28 mouse cellular contexts compared by ENCODE assay signal in the genomic region with DNA sequence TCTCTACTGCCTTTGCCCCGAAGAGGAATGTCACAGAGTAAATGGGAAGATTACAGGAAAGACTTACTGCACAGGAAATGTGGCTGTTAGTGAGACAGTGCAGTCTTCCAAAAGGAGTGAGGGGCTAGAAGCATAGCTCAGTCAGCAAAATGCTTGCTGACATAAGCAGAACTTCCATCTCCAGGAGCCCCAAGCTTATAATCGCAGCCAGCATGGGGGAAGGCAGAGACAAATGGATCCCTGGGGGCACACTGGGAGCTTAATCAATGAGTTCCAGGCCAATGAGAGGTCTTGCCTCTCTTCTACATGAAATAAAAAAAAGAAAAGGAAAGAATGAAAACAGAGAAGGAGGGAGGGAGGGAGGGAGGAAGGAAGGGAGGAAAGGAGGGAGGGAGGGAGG.
DNase-seq lines count a peak whose midpoint lies in the region; ATAC-seq and TF ChIP-seq lines count a peak whose summit lies in the region.
"Had no signal": no experiment of that assay in that cellular context is flagged by ENCODE, and none has a peak within 500 bp of the region (broad histone marks: within the 10 kb centered on the region; RNA-seq: fewer than 3 reads in every experiment).

No protein-coding gene starts in this region.

- peaks cover 11% of the 10 kb centered on the region; the same call in 1 of the 2 replicates for H3K4me1 ChIP-seq in hindbrain, embryonic 13.5 days (replicated peaks)
- H3K4me1 ChIP-seq in hindbrain, embryonic 14.5 days (replicated peaks; ENCODE audit: control insufficient read depth, insufficient read depth, low read length): peaks cover 8% of the 10 kb centered on the region; the same call in 1 of the 2 replicates
- H3K4me1 ChIP-seq in midbrain, embryonic 11.5 days (ENCODE audit: control insufficient read depth, insufficient read depth, low read length): no peaks in the 10 kb centered on the region
- peaks cover 9% of the 10 kb centered on the region; the same call in 1 of the 2 replicates for H3K4me1 ChIP-seq in midbrain, embryonic 13.5 days (replicated peaks)
- 0 out of 2 replicates have a peak, but pooled peaks cover 3% of the 10 kb centered on the region for H3K4me1 ChIP-seq in limb, embryonic 14.5 days (ENCODE audit: control insufficient read depth, insufficient read depth, low read length)
- H3K4me1 ChIP-seq in thymus, adult 2 months (replicated peaks; ENCODE audit: control insufficient read depth, insufficient read depth, low read length): 0 out of 2 replicates have a peak, but pooled peaks cover 2% of the 10 kb centered on the region
- H3K4me1 ChIP-seq: liver, embryonic 15.5 days; lung, embryonic 15.5 days had no signal

- no peak overlapping the region for H3K4me3 ChIP-seq in hindbrain, embryonic 13.5 days
- no peak overlapping the region for H3K4me3 ChIP-seq in hindbrain, embryonic 14.5 days (replicated peaks; ENCODE audit: low read length)
- H3K4me3 ChIP-seq in midbrain, embryonic 11.5 days (ENCODE audit: low read depth, low read length): no peak overlapping the region
- no peak overlapping the region for H3K4me3 ChIP-seq in midbrain, embryonic 13.5 days (replicated peaks)
- no peak overlapping the region for H3K4me3 ChIP-seq in limb, embryonic 14.5 days (replicated peaks; ENCODE audit: low read length)
- H3K4me3 ChIP-seq in thymus, adult 2 months (ENCODE audit: control insufficient read depth, insufficient read depth, low read length): no peak overlapping the region
- H3K4me3 ChIP-seq: heart, adult 2 months; heart, embryonic 13.5 days; liver, embryonic 15.5 days; lung, embryonic 15.5 days; megakaryocyte, embryonic 14.5 days; myocyte had no signal

- H3K36me3 ChIP-seq in hindbrain, embryonic 13.5 days: no peaks in the 10 kb centered on the region
- no peaks in the 10 kb centered on the region for H3K36me3 ChIP-seq in hindbrain, embryonic 14.5 days (replicated peaks; ENCODE audit: control insufficient read depth, insufficient read depth)
- H3K36me3 ChIP-seq in midbrain, embryonic 11.5 days (ENCODE audit: control insufficient read depth, insufficient read depth, low read length): no peaks in the 10 kb centered on the region
- no peaks in the 10 kb centered on the region for H3K36me3 ChIP-seq in midbrain, embryonic 13.5 days
- no peaks in the 10 kb centered on the region for H3K36me3 ChIP-seq in limb, embryonic 14.5 days (ENCODE audit: control insufficient read depth, insufficient read depth, low read length)
- H3K36me3 ChIP-seq in thymus, adult 2 months (ENCODE audit: control insufficient read depth, insufficient read depth, low read length): no peaks in the 10 kb centered on the region
- H3K36me3 ChIP-seq: G1E; heart, embryonic 13.5 days; liver, embryonic 15.5 days; lung, embryonic 15.5 days had no signal

- H3K27me3 ChIP-seq in hindbrain, embryonic 13.5 days: no peaks in the 10 kb centered on the region
- no peaks in the 10 kb centered on the region for H3K27me3 ChIP-seq in hindbrain, embryonic 14.5 days (ENCODE audit: control insufficient read depth, insufficient read depth, low read length)
- H3K27me3 ChIP-seq in midbrain, embryonic 11.5 days (ENCODE audit: control insufficient read depth, insufficient read depth, low read length): no peaks in the 10 kb centered on the region
- no peaks in the 10 kb centered on the region for H3K27me3 ChIP-seq in midbrain, embryonic 13.5 days
- H3K27me3 ChIP-seq in limb, embryonic 14.5 days (ENCODE audit: control insufficient read depth, insufficient read depth, low read length): no peaks in the 10 kb centered on the region
- no peaks in the 10 kb centered on the region for H3K27me3 ChIP-seq in thymus, adult 2 months (ENCODE audit: control insufficient read depth, insufficient read depth, low read length)
- H3K27me3 ChIP-seq: CH12.LX; heart, embryonic 13.5 days; liver, embryonic 15.5 days; lung, embryonic 15.5 days; megakaryocyte, embryonic 14.5 days; Patski had no signal

- WGBS in hindbrain, embryonic 13.5 days: 29% methylated on average over 2 of the region's 2 CpGs
- 38% methylated on average over 2 of the region's 2 CpGs for WGBS in hindbrain, embryonic 14.5 days
- WGBS in midbrain, embryonic 11.5 days: 55% methylated on average over 2 of the region's 2 CpGs
- 52% methylated on average over 2 of the region's 2 CpGs for WGBS in midbrain, embryonic 13.5 days
- 37% methylated on average over 2 of the region's 2 CpGs for WGBS in limb, embryonic 14.5 days
- WGBS in thymus, adult 2 months: 88% methylated on average over 2 of the region's 2 CpGs

- no peak overlapping the region for H3K4me2 ChIP-seq in hindbrain, embryonic 13.5 days
- H3K4me2 ChIP-seq in hindbrain, embryonic 14.5 days (replicated peaks): no peak overlapping the region
- no peak overlapping the region for H3K4me2 ChIP-seq in midbrain, embryonic 11.5 days
- no peak overlapping the region for H3K4me2 ChIP-seq in midbrain, embryonic 13.5 days (replicated peaks)
- no peak overlapping the region for H3K4me2 ChIP-seq in limb, embryonic 14.5 days (replicated peaks; ENCODE audit: low read depth, low read length, severe bottlenecking)
- H3K4me2 ChIP-seq: heart, embryonic 13.5 days; liver, embryonic 15.5 days; lung, embryonic 15.5 days had no signal

- H3K27ac ChIP-seq in hindbrain, embryonic 13.5 days: 0 out of 2 replicates have a peak overlapping the region, but pooled peaks have one; percentile 35
- no peak overlapping the region for H3K27ac ChIP-seq in hindbrain, embryonic 14.5 days
- H3K27ac ChIP-seq in midbrain, embryonic 11.5 days (ENCODE audit: low read depth, low read length): no peak overlapping the region
- no peak overlapping the region for H3K27ac ChIP-seq in midbrain, embryonic 13.5 days
- H3K27ac ChIP-seq in limb, embryonic 14.5 days (replicated peaks; ENCODE audit: low read depth, low read length): 0 out of 2 replicates have a peak overlapping the region, but pooled peaks have one; percentile 13
- no peak overlapping the region for H3K27ac ChIP-seq in thymus, adult 2 months (ENCODE audit: control insufficient read depth, insufficient read depth, low read length)
- H3K27ac ChIP-seq: heart, adult 2 months; heart, embryonic 13.5 days; liver, embryonic 15.5 days; stomach, postnatal 0 days had no signal

- TF ChIP-seq CTCF in thymus, adult 2 months (IDR thresholded peaks at IDR 0.05; ENCODE audit: borderline replicate concordance, control insufficient read depth, extremely low read depth, insufficient read depth, low read length, poor library complexity): no peak

- no peaks in the 10 kb centered on the region for H3K9me3 ChIP-seq in hindbrain, embryonic 13.5 days
- H3K9me3 ChIP-seq in hindbrain, embryonic 14.5 days (ENCODE audit: control insufficient read depth, low read length): no peaks in the 10 kb centered on the region
- no peaks in the 10 kb centered on the region for H3K9me3 ChIP-seq in midbrain, embryonic 11.5 days (ENCODE audit: control insufficient read depth, low read length)
- H3K9me3 ChIP-seq in midbrain, embryonic 13.5 days: no peaks in the 10 kb centered on the region
- H3K9me3 ChIP-seq in limb, embryonic 14.5 days (ENCODE audit: control insufficient read depth, low read length): no peaks in the 10 kb centered on the region
- H3K9me3 ChIP-seq: heart, embryonic 13.5 days; liver, embryonic 15.5 days; lung, embryonic 15.5 days; megakaryocyte, embryonic 14.5 days had no signal

- no peak for TF ChIP-seq POLR2A in limb, embryonic 14.5 days (IDR thresholded peaks at IDR 0.05; ENCODE audit: borderline replicate concordance, extremely low read depth, insufficient read depth, insufficient read length)
- no peak for TF ChIP-seq POLR2A in thymus, adult 2 months (IDR thresholded peaks at IDR 0.05; ENCODE audit: control insufficient read depth, extremely low read depth, insufficient read depth, low read length, poor library complexity)

- no peak for ATAC-seq in hindbrain, embryonic 13.5 days (ENCODE audit: low FRiP score)
- no peak for ATAC-seq in hindbrain, embryonic 14.5 days (ENCODE audit: low FRiP score)
- no peak for ATAC-seq in midbrain, embryonic 11.5 days (ENCODE audit: low FRiP score)
- no peak for ATAC-seq in midbrain, embryonic 13.5 days
- no peak for ATAC-seq in limb, embryonic 14.5 days (ENCODE audit: low FRiP score, low read depth)
- ATAC-seq: hindbrain, embryonic 16.5 days; intestine, embryonic 16.5 days; midbrain, embryonic 16.5 days; Patski had no signal

- no peak overlapping the region for H3K9ac ChIP-seq in hindbrain, embryonic 13.5 days
- H3K9ac ChIP-seq in hindbrain, embryonic 14.5 days: no peak overlapping the region
- H3K9ac ChIP-seq in midbrain, embryonic 11.5 days (ENCODE audit: low read length): no peak overlapping the region
- H3K9ac ChIP-seq in midbrain, embryonic 13.5 days (replicated peaks): no peak overlapping the region
- no peak overlapping the region for H3K9ac ChIP-seq in limb, embryonic 14.5 days (ENCODE audit: low read depth, low read length, severe bottlenecking)
- H3K9ac ChIP-seq: heart, embryonic 13.5 days; liver, embryonic 15.5 days; lung, embryonic 15.5 days had no signal

- no peak for DNase-seq in hindbrain, embryonic 14.5 days (ENCODE audit: low spot score)
- DNase-seq in midbrain, embryonic 11.5 days (ENCODE audit: low spot score, missing footprints): peak; percentile 44
- DNase-seq in limb, embryonic 14.5 days (ENCODE audit: low spot score): peak; percentile 50
- DNase-seq in thymus, postnatal 36 days: no peak
- no peak for DNase-seq in thymus, adult 2 months
- DNase-seq: B cell, adult 2 months; cerebellum, adult 18-20 months; gastrocnemius, postnatal 36 days; heart, adult 2 months; heart, postnatal 14 days; kidney, postnatal 14 days; liver; lung, postnatal 36 days; right cerebral cortex, postnatal 14 days had no signal

Comparison
In these comparisons a context has a peak if more than half of its experiments do, and no peak if none do; other contexts are left out.
1. H3K27ac ChIP-seq: peak in hindbrain, embryonic 13.5 days (single experiment) and limb, embryonic 14.5 days (single experiment); none in hindbrain, embryonic 14.5 days (single experiment), midbrain, embryonic 11.5 days (single experiment), midbrain, embryonic 13.5 days (single experiment) and thymus, adult 2 months (single experiment).
2. DNase-seq: peak in midbrain, embryonic 11.5 days (single experiment) and limb, embryonic 14.5 days (single experiment); none in hindbrain, embryonic 14.5 days (single experiment), thymus, postnatal 36 days (0 of 2) and thymus, adult 2 months (single experiment).